Mouse (Mus musculus): ENCODE data around the gene Edar. TPM values are rescaled to one million over a fixed set of nuclear protein-coding genes. Genes with fewer than 3 reads are reported as not detected.

Edar gene
- total and polyA plus RNA-seq, 2 experiments from 2014 or later = 0.08 to 0.16 TPM

GRCm38 (mm10) chr10:58700160-58700559 lies 24.7 kb upstream of the Edar start:
- 24% methylated on average over 4 of the region's 4 CpGs for WGBS
- H3K27ac ChIP-seq = no peak overlapping the region
- no peaks in the 10 kb centered on the region; the same call in 1 of the 2 replicates for H3K27me3 ChIP-seq (ENCODE audit: insufficient read depth, low read length)
- H3K4me2 ChIP-seq (ENCODE audit: low read depth, low read length) = no peak overlapping the region
- no peaks in the 10 kb centered on the region; the same call in 1 of the 2 replicates for H3K4me1 ChIP-seq (ENCODE audit: insufficient read depth, low read length)
- H3K9me3 ChIP-seq (ENCODE audit: low read length) = no peaks in the 10 kb centered on the region
- no peak overlapping the region for H3K4me3 ChIP-seq (ENCODE audit: low read length)
- DNase-seq (ENCODE audit: low spot score) (peak; percentile 49), ATAC-seq (peak; percentile 43; the same call in 1 of the 2 replicates)
- H3K36me3 ChIP-seq (ENCODE audit: insufficient read depth, low read length) = no peaks in the 10 kb centered on the region
- TF ChIP-seq CTCF (IDR thresholded peaks at IDR 0.05; ENCODE audit: low read depth) = no peak
- H3K9ac ChIP-seq (replicated peaks; ENCODE audit: low read length) = no peak overlapping the region

GRCm38 (mm10) chr10:58698955-58699354 lies 23.5 kb upstream of the Edar start:
- Histone ChIP-seq H3K4me1 (ENCODE audit: insufficient read depth, low read length) (no peaks in the 10 kb centered on the region; the same call in 1 of the 2 replicates), H3K4me2 (ENCODE audit: low read depth, low read length) (no peak overlapping the region), H3K9me3 (ENCODE audit: low read length) (no peaks in the 10 kb centered on the region), H3K4me3 (ENCODE audit: low read length) (no peak overlapping the region), H3K9ac (replicated peaks; ENCODE audit: low read length) (no peak overlapping the region), H3K27me3 (ENCODE audit: insufficient read depth, low read length) (no peaks in the 10 kb centered on the region; the same call in 1 of the 2 replicates), H3K27ac (no peak overlapping the region), H3K36me3 (ENCODE audit: insufficient read depth, low read length) (no peaks in the 10 kb centered on the region)
- DNase-seq (ENCODE audit: low spot score) (no peak), ATAC-seq (no peak)
- TF ChIP-seq CTCF (IDR thresholded peaks at IDR 0.05; ENCODE audit: low read depth) = no peak
- 85% methylated on average over 4 of the region's 4 CpGs for WGBS

GRCm38 (mm10) chr10:58691051-58691450 lies 15.6 kb upstream of the Edar start:
- Histone ChIP-seq H3K4me1 (ENCODE audit: insufficient read depth, low read length) (no peaks in the 10 kb centered on the region), H3K27me3 (ENCODE audit: insufficient read depth, low read length) (no peaks in the 10 kb centered on the region), H3K4me3 (ENCODE audit: low read length) (no peak overlapping the region), H3K4me2 (ENCODE audit: low read depth, low read length) (no peak overlapping the region), H3K9ac (replicated peaks; ENCODE audit: low read length) (no peak overlapping the region), H3K9me3 (ENCODE audit: low read length) (no peaks in the 10 kb centered on the region), H3K36me3 (ENCODE audit: insufficient read depth, low read length) (no peaks in the 10 kb centered on the region), H3K27ac (no peak overlapping the region)
- 83% methylated on average over 6 of the region's 7 CpGs for WGBS
- TF ChIP-seq CTCF (IDR thresholded peaks at IDR 0.05; ENCODE audit: low read depth) = no peak
- no peak for ATAC-seq
- no peak for DNase-seq (ENCODE audit: low spot score)

- no peaks in the 10 kb centered on the region; the same call in 1 of the 2 replicates for H3K4me1 ChIP-seq (ENCODE audit: insufficient read depth, low read length)
- WGBS = 87% methylated on average over 6 of the region's 6 CpGs
- no peaks in the 10 kb centered on the region for H3K9me3 ChIP-seq (ENCODE audit: low read length)
- no peak for ATAC-seq
- no peaks in the 10 kb centered on the region for H3K27me3 ChIP-seq (ENCODE audit: insufficient read depth, low read length)
- H3K9ac ChIP-seq (replicated peaks; ENCODE audit: low read length) = no peak overlapping the region
- H3K4me3 ChIP-seq (ENCODE audit: low read length) = no peak overlapping the region
- TF ChIP-seq CTCF (IDR thresholded peaks at IDR 0.05; ENCODE audit: low read depth) = no peak
- DNase-seq (ENCODE audit: low spot score) = no peak
- no peak overlapping the region for H3K27ac ChIP-seq
- no peak overlapping the region for H3K4me2 ChIP-seq (ENCODE audit: low read depth, low read length)
- H3K36me3 ChIP-seq (ENCODE audit: insufficient read depth, low read length) = no peaks in the 10 kb centered on the region
These were observed 3.8 kb upstream of the Edar start for GRCm38 (mm10) chr10:58679298-58679697.

- peak overlapping the region; percentile 33 for H3K4me2 ChIP-seq (ENCODE audit: low read depth, low read length)
- peak; percentile 82 for TF ChIP-seq CTCF (IDR thresholded peaks at IDR 0.05; ENCODE audit: low read depth)
- WGBS = 20% methylated on average over 15 of the region's 15 CpGs
- H3K9me3 ChIP-seq (ENCODE audit: low read length) = no peaks in the 10 kb centered on the region
- peak; percentile 75 for ATAC-seq
- H3K4me1 ChIP-seq (ENCODE audit: insufficient read depth, low read length) = no peaks in the 10 kb centered on the region; the same call in 1 of the 2 replicates
- no peaks in the 10 kb centered on the region for H3K27me3 ChIP-seq (ENCODE audit: insufficient read depth, low read length)
- no peak overlapping the region for H3K4me3 ChIP-seq (ENCODE audit: low read length)
- H3K36me3 ChIP-seq (ENCODE audit: insufficient read depth, low read length) = no peaks in the 10 kb centered on the region
- H3K27ac ChIP-seq = no peak overlapping the region
- DNase-seq (ENCODE audit: low spot score) = peak; percentile 86
- H3K9ac ChIP-seq (replicated peaks; ENCODE audit: low read length) = no peak overlapping the region
These were observed 2.0 kb downstream of the Edar start for GRCm38 (mm10) chr10:58673278-58674061.

GRCm38 (mm10) chr10:58672557-58673277 lies 2.7 kb downstream of the Edar start:
- Histone ChIP-seq H3K9me3 (ENCODE audit: low read length) (no peaks in the 10 kb centered on the region), H3K36me3 (ENCODE audit: insufficient read depth, low read length) (no peaks in the 10 kb centered on the region), H3K27ac (no peak overlapping the region), H3K4me3 (ENCODE audit: low read length) (no peak overlapping the region), H3K4me1 (ENCODE audit: insufficient read depth, low read length) (no peaks in the 10 kb centered on the region; the same call in 1 of the 2 replicates), H3K27me3 (ENCODE audit: insufficient read depth, low read length) (no peaks in the 10 kb centered on the region), H3K4me2 (ENCODE audit: low read depth, low read length) (no peak overlapping the region), H3K9ac (replicated peaks; ENCODE audit: low read length) (no peak overlapping the region)
- no peak for TF ChIP-seq CTCF (IDR thresholded peaks at IDR 0.05; ENCODE audit: low read depth)
- ATAC-seq = 0 out of 2 replicates have a peak, but pooled peaks have one; percentile 21
- DNase-seq (ENCODE audit: low spot score) = no peak
- WGBS = 33% methylated on average over 10 of the region's 10 CpGs

Measured in hindbrain, postnatal 0 days (tissue).